Mouse (Mus musculus) skeletal muscle tissue, postnatal 0 days (tissue): ENCODE measurements around the gene Cntn4. TPM values are rescaled to one million over a fixed set of nuclear protein-coding genes. Genes with fewer than 3 reads are reported as not detected.

ENCODE experiments used
- polyA plus RNA-seq: library from polyadenylated mRNA; unstranded; fragments of >200 nt; fragmentation: Nextera tagmentation; extraction: Ambion mirVana; gene quantifications from 2 replicates; pipeline ENCODE4 v1.2.1, GENCODE M21; 2015

The Cntn4 gene
- polyA plus RNA-seq: 0.26 and 0.33 TPM in 2 replicates

DNA sequence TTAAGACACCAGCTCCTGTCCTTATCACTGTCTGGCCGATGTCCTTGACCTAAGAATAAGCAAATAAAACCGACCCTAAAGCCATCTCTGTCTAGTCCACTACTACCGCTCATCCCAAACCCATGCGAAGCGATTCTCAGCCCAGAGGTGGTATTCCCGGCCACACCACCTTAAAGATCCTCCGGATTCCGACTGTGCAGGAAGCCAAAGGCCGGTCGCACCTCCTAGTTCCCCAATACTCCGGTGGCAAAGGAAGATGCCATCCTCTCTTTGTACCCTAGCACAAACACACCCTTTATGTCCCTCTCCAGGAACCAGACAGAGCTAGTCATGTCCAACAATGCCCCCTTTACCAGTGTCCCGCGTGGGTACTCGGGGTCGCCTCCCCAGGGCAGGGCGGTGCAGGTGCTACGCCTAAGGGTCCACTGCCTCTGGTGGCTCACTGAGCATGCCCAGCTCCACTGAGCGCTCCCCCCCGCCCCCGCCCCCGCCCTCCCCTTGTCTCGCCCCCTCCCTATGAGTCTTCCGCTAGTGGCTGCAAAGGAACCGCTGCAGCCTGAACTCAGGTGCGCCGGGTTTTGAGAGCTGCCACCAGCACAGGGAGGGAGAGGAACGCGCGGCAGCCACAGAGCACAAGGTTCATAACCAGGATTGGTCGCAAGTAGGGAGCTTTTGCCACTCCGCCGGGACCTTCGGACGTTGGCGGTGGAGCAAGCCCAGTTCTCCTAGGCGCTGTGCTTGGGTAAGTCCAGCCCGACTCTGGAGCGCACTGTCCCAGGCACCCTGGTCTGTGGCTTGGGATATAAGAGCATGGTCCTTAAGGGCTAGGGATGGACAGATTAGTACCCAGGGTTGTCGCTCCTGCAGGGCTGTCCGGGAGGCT lies at the start of gene Cntn4:
TSS of gene Cntn4 (plus strand) at position 512 of the 883 bp plus-strand sequence.

